Mouse (Mus musculus): ENCODE results near the gene Swt1.

GRCm38 (mm10) chr1:151461265-151461664 lies 33.0 kb upstream of the Swt1 start:
- TF ChIP-seq CTCF (IDR thresholded peaks at IDR 0.05; ENCODE audit: low read depth) (peak; percentile 48), EP300 (optimal IDR thresholded peaks at IDR 0.05) (no peak)

Measured in stomach, postnatal 0 days (tissue).